10 mouse cellular contexts compared by ENCODE assay signal in the genomic region with DNA sequence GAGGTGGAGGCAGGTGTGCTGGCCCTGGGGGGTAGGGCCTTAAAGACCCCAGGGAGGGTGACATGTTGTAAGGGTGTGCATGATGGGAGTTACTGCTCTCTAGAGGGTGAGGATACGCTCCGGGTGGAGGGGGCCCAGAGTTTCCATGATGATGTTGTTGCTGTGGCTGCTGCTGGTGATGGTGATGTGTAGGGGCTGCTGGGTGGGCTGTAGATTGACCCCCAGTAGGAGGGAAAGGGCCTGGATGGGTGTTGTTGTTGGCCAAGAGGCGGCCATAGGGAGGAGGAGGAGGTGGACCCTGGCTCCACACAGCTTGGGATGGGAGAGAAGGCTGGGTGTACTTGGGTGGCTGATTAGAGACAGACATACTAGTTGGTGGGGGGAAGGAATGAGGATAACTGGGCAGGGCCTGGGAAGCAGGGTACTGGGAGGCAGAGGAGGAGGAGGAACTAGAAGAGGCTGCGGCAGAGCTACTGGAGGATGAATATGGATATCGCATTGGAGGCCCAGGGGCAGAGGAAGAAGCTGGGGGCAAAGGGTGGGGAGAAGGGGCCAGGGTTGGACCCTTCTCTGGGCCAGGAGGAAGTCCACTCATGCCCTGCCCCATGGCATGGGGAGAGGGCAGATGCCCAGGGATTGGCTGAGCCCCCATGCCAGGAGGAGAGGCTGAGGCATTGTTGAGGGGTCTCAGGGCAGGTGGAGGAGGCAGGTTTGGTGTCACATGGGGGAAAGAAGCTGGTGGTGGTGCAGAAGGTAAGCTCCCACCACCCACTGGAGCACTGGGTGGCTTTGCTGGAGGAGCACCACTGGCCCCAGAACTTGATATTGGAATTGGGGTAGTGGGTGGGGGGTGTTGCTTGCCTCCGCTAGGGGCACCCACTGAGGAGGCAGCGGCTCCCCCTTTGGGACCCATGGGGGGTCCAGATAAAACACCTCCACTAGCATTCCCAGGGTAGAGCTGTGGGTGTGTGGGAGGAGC. TPM values are rescaled to one million over a fixed set of nuclear protein-coding genes. Genes with fewer than 3 reads are reported as not detected.
DNase-seq lines count a peak whose midpoint lies in the region; ATAC-seq and TF ChIP-seq lines count a peak whose summit lies in the region.
"Had no signal": no experiment of that assay in that cellular context is flagged by ENCODE, and none has a peak within 500 bp of the region (broad histone marks: within the 10 kb centered on the region; RNA-seq: fewer than 3 reads in every experiment).

No protein-coding gene starts in this region.

- peak overlapping the region; percentile 75 for H3K4me2 ChIP-seq in forebrain, embryonic 16.5 days (ENCODE audit: low read length)
- peak overlapping the region; percentile 100 for H3K4me2 ChIP-seq in liver, embryonic 15.5 days

- TF ChIP-seq POLR2A in ES-Bruce4 (IDR thresholded peaks at IDR 0.05; ENCODE audit: insufficient read depth, low read length) = no peak

- no peaks in the 10 kb centered on the region for H3K4me1 ChIP-seq in ES-Bruce4 (ENCODE audit: control insufficient read depth, insufficient read depth, low read length)
- peaks cover 18% of the 10 kb centered on the region for H3K4me1 ChIP-seq in forebrain, embryonic 16.5 days (replicated peaks; ENCODE audit: control insufficient read depth, insufficient read depth, low read length)
- H3K4me1 ChIP-seq in liver, embryonic 15.5 days (replicated peaks) = peaks cover 22% of the 10 kb centered on the region

- peak overlapping the region; percentile 88; the same call in 1 of the 2 replicates for H3K9ac ChIP-seq in ES-Bruce4 (ENCODE audit: low read depth, poor library complexity, severe bottlenecking)
- no peak overlapping the region for H3K9ac ChIP-seq in forebrain, embryonic 16.5 days (replicated peaks; ENCODE audit: low read depth, low read length)
- no peak overlapping the region for H3K9ac ChIP-seq in liver, embryonic 15.5 days

- no peaks in the 10 kb centered on the region for H3K9me3 ChIP-seq in ES-Bruce4 (replicated peaks; ENCODE audit: control insufficient read depth, insufficient read depth, low read length, poor library complexity, severe bottlenecking)
- H3K9me3 ChIP-seq in forebrain, embryonic 16.5 days (ENCODE audit: control insufficient read depth, low read length) = no peaks in the 10 kb centered on the region
- H3K9me3 ChIP-seq in liver, embryonic 15.5 days (replicated peaks) = no peaks in the 10 kb centered on the region

- intact Hi-C loops in gastrocnemius, adult 2 months (cut with DNase I) = loop anchor here (10.0 kb wide), 1 partner anchor 332 kb away; the partner anchor contains the start of gene Pex5

- 83% methylated on average over 7 of the region's 7 CpGs for WGBS in forebrain, embryonic 16.5 days
- 77% methylated on average over 7 of the region's 7 CpGs for WGBS in liver, embryonic 15.5 days (ENCODE audit: insufficient replicate concordance)

- DNase-seq in gastrocnemius, adult 2 months = peak; percentile 36
- DNase-seq in gastrocnemius, postnatal 25 days = no peak
- no peak for DNase-seq in adrenal gland, postnatal 10 days
- no peak for DNase-seq in urinary bladder, adult 18-20 months (ENCODE audit: low spot score in 2 of 2)
- DNase-seq: kidney, postnatal 14 days had no signal

- H3K27me3 ChIP-seq in ES-Bruce4 (ENCODE audit: control insufficient read depth, insufficient read depth, low read length, poor library complexity, severe bottlenecking) = no peaks in the 10 kb centered on the region
- H3K27me3 ChIP-seq in forebrain, embryonic 16.5 days (replicated peaks; ENCODE audit: control insufficient read depth, insufficient read depth, low read length) = no peaks in the 10 kb centered on the region
- no peaks in the 10 kb centered on the region; the same call in 1 of the 2 replicates for H3K27me3 ChIP-seq in liver, embryonic 15.5 days

- ATAC-seq in forebrain, embryonic 16.5 days = no peak
- ATAC-seq in liver, embryonic 15.5 days (ENCODE audit: insufficient read depth) = no peak
- no peak for ATAC-seq in monocyte, adult 5-6 weeks (replicated peaks; ENCODE audit: insufficient number of reproducible peaks, low FRiP score, low TSS enrichment, poor library complexity, severe bottlenecking)

- no peaks in the 10 kb centered on the region for H3K36me3 ChIP-seq in ES-Bruce4 (ENCODE audit: control insufficient read depth, insufficient read depth, low read length, poor library complexity, severe bottlenecking)
- H3K36me3 ChIP-seq in forebrain, embryonic 16.5 days (ENCODE audit: control insufficient read depth, insufficient read depth) = peaks cover 15% of the 10 kb centered on the region
- no peaks in the 10 kb centered on the region for H3K36me3 ChIP-seq in liver, embryonic 15.5 days (replicated peaks)

- peak overlapping the region; percentile 98; the same call in 1 of the 2 replicates for H3K27ac ChIP-seq in gastrocnemius, adult 2 months
- H3K27ac ChIP-seq in ES-Bruce4 (ENCODE audit: insufficient read depth, low read length) = no peak overlapping the region
- H3K27ac ChIP-seq in forebrain, embryonic 16.5 days (ENCODE audit: low read length) = no peak overlapping the region
- H3K27ac ChIP-seq in liver, embryonic 15.5 days (replicated peaks) = no peak overlapping the region

- H3K4me3 ChIP-seq in gastrocnemius, adult 2 months = peak overlapping the region; percentile 86
- peak overlapping the region; percentile 59 for H3K4me3 ChIP-seq in ES-Bruce4 (ENCODE audit: low read depth, low read length)
- peak overlapping the region; percentile 50; the same call in 1 of the 2 replicates for H3K4me3 ChIP-seq in forebrain, embryonic 16.5 days (replicated peaks; ENCODE audit: low read length)
- H3K4me3 ChIP-seq in liver, embryonic 15.5 days (replicated peaks) = peak overlapping the region; percentile 71; the same call in 1 of the 2 replicates

- no peak for TF ChIP-seq EP300 in ES-Bruce4 (IDR thresholded peaks at IDR 0.05; ENCODE audit: insufficient read depth, low read depth, low read length)

- TF ChIP-seq CTCF in gastrocnemius, adult 2 months (IDR thresholded peaks at IDR 0.05) = no peak
- no peak for TF ChIP-seq CTCF in ES-Bruce4 (IDR thresholded peaks at IDR 0.05; ENCODE audit: low read depth, low read length)

RNA-seq across cellular contexts. Expression of gene Grcc10, which starts 5.8 kb away (rescaled TPM):
- 100 to 1,000 TPM; 145 to 182 TPM for total RNA-seq in gastrocnemius, adult 2 months (2021)
- total RNA-seq in gastrocnemius, postnatal 25 days (2021) = 100 to 1,000 TPM; 163 to 167 TPM
- 93.5 and 105 TPM in 2 replicates for polyA plus RNA-seq in ES-Bruce4 (2011; ENCODE audit: insufficient read depth, insufficient read length, low read depth, missing spikeins)
- 614 and 641 TPM in 2 replicates for polyA plus RNA-seq in forebrain, embryonic 16.5 days (2015; fragmentation: Nextera tagmentation; extraction: Ambion mirVana)
- 75.9 and 76.4 TPM in 2 replicates for polyA plus RNA-seq in liver, embryonic 15.5 days (2015; fragmentation: Nextera tagmentation; extraction: Ambion mirVana)
- 100 to 1,000 TPM; 321 to 324 TPM for total RNA-seq in adrenal gland, postnatal 10 days (2021)
- 150 to 174 TPM (median 165 TPM) in 3 replicates for total RNA-seq in monocyte, adult 5-6 weeks (2017)

RNA-seq across cellular contexts. Expression of gene Ptpn6, which starts 8.4 kb away (rescaled TPM):
- under 1 TPM; 0.61 to 0.87 TPM for total RNA-seq in gastrocnemius, adult 2 months (2021)
- total RNA-seq in gastrocnemius, postnatal 25 days (2021) = 1 to 10 TPM; 1.5 to 2.2 TPM
- 15.4 and 32.3 TPM in 2 replicates for polyA plus RNA-seq in ES-Bruce4 (2011; ENCODE audit: insufficient read depth, insufficient read length, low read depth, missing spikeins)
- polyA plus RNA-seq in forebrain, embryonic 16.5 days (2015; fragmentation: Nextera tagmentation; extraction: Ambion mirVana) = 3.3 and 4.5 TPM in 2 replicates
- 38.1 and 43.7 TPM in 2 replicates for polyA plus RNA-seq in liver, embryonic 15.5 days (2015; fragmentation: Nextera tagmentation; extraction: Ambion mirVana)
- total RNA-seq in adrenal gland, postnatal 10 days (2021) = 10 to 100 TPM; 13.0 to 13.5 TPM
- 1,360 to 1,911 TPM (median 1,427 TPM) in 3 replicates for total RNA-seq in monocyte, adult 5-6 weeks (2017)

RNA-seq across cellular contexts. Expression of gene Gm45234, which starts 8.9 kb away (rescaled TPM):
- total RNA-seq in gastrocnemius, adult 2 months (2021) = not detected
- total RNA-seq in gastrocnemius, postnatal 25 days (2021) = 1 to 10 TPM in 1 of 2 experiments, not detected in 1; 2.2 TPM
- 0.59 TPM in 1 of 2 replicates, not detected in the other for polyA plus RNA-seq in ES-Bruce4 (2011; ENCODE audit: insufficient read depth, insufficient read length, low read depth, missing spikeins)
- not detected in 2 replicates for polyA plus RNA-seq in forebrain, embryonic 16.5 days (2015; fragmentation: Nextera tagmentation; extraction: Ambion mirVana)
- polyA plus RNA-seq in liver, embryonic 15.5 days (2015; fragmentation: Nextera tagmentation; extraction: Ambion mirVana) = not detected in 2 replicates
- 1 to 10 TPM in 1 of 2 experiments, not detected in 1; 1.1 TPM for total RNA-seq in adrenal gland, postnatal 10 days (2021)
- total RNA-seq in monocyte, adult 5-6 weeks (2017) = 0.19 to 0.43 TPM in 2 of 3 replicates, not detected in the other
- polyA plus RNA-seq: C2C12 had no signal

RNA-seq across cellular contexts. Expression of gene Atn1, which starts 9.4 kb away (rescaled TPM):
- 10 to 100 TPM; 46.4 to 47.9 TPM for total RNA-seq in gastrocnemius, adult 2 months (2021)
- total RNA-seq in gastrocnemius, postnatal 25 days (2021) = 10 to 100 TPM; 31.8 to 32.4 TPM
- 32.0 and 35.2 TPM in 2 replicates for polyA plus RNA-seq in ES-Bruce4 (2011; ENCODE audit: insufficient read depth, insufficient read length, low read depth, missing spikeins)
- polyA plus RNA-seq in forebrain, embryonic 16.5 days (2015; fragmentation: Nextera tagmentation; extraction: Ambion mirVana) = 23.4 and 27.0 TPM in 2 replicates
- polyA plus RNA-seq in liver, embryonic 15.5 days (2015; fragmentation: Nextera tagmentation; extraction: Ambion mirVana) = 1.3 and 2.0 TPM in 2 replicates
- 10 to 100 TPM; 64.0 to 71.5 TPM for total RNA-seq in adrenal gland, postnatal 10 days (2021)
- 1.5 to 6.2 TPM in 2 of 3 replicates, not detected in the other for total RNA-seq in monocyte, adult 5-6 weeks (2017)

RNA-seq across cellular contexts. Expression of gene Eno2, which starts 22.5 kb away (rescaled TPM):
- 1 to 10 TPM; 1.2 to 2.0 TPM for total RNA-seq in gastrocnemius, adult 2 months (2021)
- total RNA-seq in gastrocnemius, postnatal 25 days (2021) = 1 to 10 TPM; 2.1 to 3.0 TPM
- 7.4 and 8.3 TPM in 2 replicates for polyA plus RNA-seq in ES-Bruce4 (2011; ENCODE audit: insufficient read depth, insufficient read length, low read depth, missing spikeins)
- polyA plus RNA-seq in forebrain, embryonic 16.5 days (2015; fragmentation: Nextera tagmentation; extraction: Ambion mirVana) = 44.9 and 63.3 TPM in 2 replicates
- 0.39 and 0.41 TPM in 2 replicates for polyA plus RNA-seq in liver, embryonic 15.5 days (2015; fragmentation: Nextera tagmentation; extraction: Ambion mirVana)
- total RNA-seq in adrenal gland, postnatal 10 days (2021) = 10 to 100 TPM; 13.0 to 21.0 TPM
- not detected in 3 replicates for total RNA-seq in monocyte, adult 5-6 weeks (2017)

Comparison
In these comparisons a context has a peak if more than half of its experiments do, and no peak if none do; other contexts are left out.
1. RNA of gene Ptpn6, which starts 8.4 kb away (total RNA-seq): 1,360 to 1,911 TPM in monocyte, adult 5-6 weeks; 13.0 to 13.5 TPM in adrenal gland, postnatal 10 days, 1.5 to 2.2 TPM in gastrocnemius, postnatal 25 days and 0.61 to 0.87 TPM in gastrocnemius, adult 2 months; every median in the first group is over 10 times any median in the second.
2. Peak in every context shown above with its lines, with median percentiles within 50 percentile points of each other: H3K4me3 ChIP-seq.